Mouse (Mus musculus): ENCODE measurements around the gene 1700067K01Rik. TPM values are rescaled to one million over a fixed set of nuclear protein-coding genes. Genes with fewer than 3 reads are reported as not detected.

1700067K01Rik gene
- polyA plus RNA-seq, 1 experiment from 2014 or later: 0.69 TPM

DNA sequence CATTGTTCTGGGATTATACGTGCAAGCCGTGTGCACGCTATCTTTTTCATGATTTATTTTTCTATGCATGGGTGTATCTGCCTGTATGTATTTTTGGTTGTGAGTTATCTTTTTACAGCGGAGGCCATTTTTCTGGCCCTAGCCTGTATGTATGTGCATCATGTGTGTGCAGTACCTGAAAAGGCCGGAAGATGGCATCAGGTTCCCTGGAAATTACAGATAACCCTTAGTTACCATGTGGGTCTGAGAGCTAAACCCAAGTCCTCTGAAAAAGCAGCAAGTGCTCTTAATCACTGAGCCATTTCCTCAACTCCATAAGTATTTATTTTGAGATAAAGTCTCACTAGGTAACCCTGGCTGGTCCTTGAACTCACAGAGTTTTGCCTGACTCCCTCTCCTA is 51.9 kb downstream of the 1700067K01Rik start:
- Histone ChIP-seq H3K9me3 (ENCODE audit: control insufficient read depth, low read length) (0 out of 2 replicates have a peak, but pooled peaks cover 5% of the 10 kb centered on the region), H3K4me1 (ENCODE audit: control insufficient read depth in 2 of 2, insufficient read depth in 2 of 2, low read length in 2 of 2) (peaks cover 8 to 9% of the 10 kb centered on the region in 2 experiments), H3K27me3 (ENCODE audit: control insufficient read depth, insufficient read depth, low read length) (no peaks in the 10 kb centered on the region), H3K4me3 (ENCODE audit: control insufficient read depth in 1 of 2, insufficient read depth in 1 of 2, low read depth in 1 of 2, low read length in 2 of 2) (no peak overlapping the region), H3K9ac (ENCODE audit: low read length) (no peak overlapping the region), H3K36me3 (ENCODE audit: control insufficient read depth, insufficient read depth, low read length) (no peaks in the 10 kb centered on the region), H3K27ac (replicated peaks in 1 of 2; ENCODE audit: control insufficient read depth in 1 of 2, insufficient read depth in 1 of 2, low read depth in 2 of 2, low read length in 2 of 2) (no peak overlapping the region), H3K4me2 (ENCODE audit: low read length) (no peak overlapping the region)
- WGBS: 82% methylated on average over 5 of the region's 5 CpGs
- ATAC-seq (ENCODE audit: insufficient number of reproducible peaks, insufficient read depth, low FRiP score, low read depth): no peak

MicroRNAs within 50 kb of the gene (microRNA counts, 519-probe panel; counts per million panel counts)
- 322 counts per million, percentile 70 among the panel's probes with 10 or more counts for microRNA mmu-miR-1199

Small RNA genes lying within 50 kb of the gene (microRNA-seq; reads per million reads assigned to microRNA genes)
- 0.84 reads per million for gene Mir1199
- gene Mir8111: 3.1 reads per million, percentile 5 among the genes with 10 or more reads in this experiment

Other genes with a start within 250 kb of the 1700067K01Rik start
- 10.4 and 13.0 TPM in 2 replicates for gene Adgrl1, start 101.4 kb upstream of the 1700067K01Rik start, polyA plus RNA-seq (2014; fragmentation: Nextera tagmentation; extraction: Ambion mirVana)
- gene Gm10644, start 46.3 kb upstream of the 1700067K01Rik start, polyA plus RNA-seq (2014; fragmentation: Nextera tagmentation; extraction: Ambion mirVana): 0.51 and 0.66 TPM in 2 replicates
- 57.2 and 60.7 TPM in 2 replicates for gene Asf1b, start 46.0 kb upstream of the 1700067K01Rik start, polyA plus RNA-seq (2014; fragmentation: Nextera tagmentation; extraction: Ambion mirVana)
- gene Prkaca, start 28.5 kb upstream of the 1700067K01Rik start, polyA plus RNA-seq (2014; fragmentation: Nextera tagmentation; extraction: Ambion mirVana): 160 and 211 TPM in 2 replicates
- 7.3 and 8.5 TPM in 2 replicates for gene Samd1, start 3.8 kb upstream of the 1700067K01Rik start, polyA plus RNA-seq (2014; fragmentation: Nextera tagmentation; extraction: Ambion mirVana)
- 0.16 and 0.20 TPM in 2 replicates for gene 2210011C24Rik, start 10.7 kb downstream of the 1700067K01Rik start, polyA plus RNA-seq (2014; fragmentation: Nextera tagmentation; extraction: Ambion mirVana)
- gene Palm3, start 20.0 kb downstream of the 1700067K01Rik start, polyA plus RNA-seq (2014; fragmentation: Nextera tagmentation; extraction: Ambion mirVana): 0.13 and 1.2 TPM in 2 replicates
- gene Il27ra, start 41.1 kb downstream of the 1700067K01Rik start, polyA plus RNA-seq (2014; fragmentation: Nextera tagmentation; extraction: Ambion mirVana): 6.1 and 6.3 TPM in 2 replicates
- not detected in 2 replicates for gene Rln3, start 43.5 kb downstream of the 1700067K01Rik start, polyA plus RNA-seq (2014; fragmentation: Nextera tagmentation; extraction: Ambion mirVana)
- 1.1 and 1.6 TPM in 2 replicates for gene Gm10643, start 63.6 kb downstream of the 1700067K01Rik start, polyA plus RNA-seq (2014; fragmentation: Nextera tagmentation; extraction: Ambion mirVana)
- gene Rfx1, start 65.3 kb downstream of the 1700067K01Rik start, polyA plus RNA-seq (2014; fragmentation: Nextera tagmentation; extraction: Ambion mirVana): 6.1 and 6.3 TPM in 2 replicates
- 6.3 and 6.4 TPM in 2 replicates for gene Dcaf15, start 103.3 kb downstream of the 1700067K01Rik start, polyA plus RNA-seq (2014; fragmentation: Nextera tagmentation; extraction: Ambion mirVana)
- gene Podnl1, start 124.5 kb downstream of the 1700067K01Rik start, polyA plus RNA-seq (2014; fragmentation: Nextera tagmentation; extraction: Ambion mirVana): 0.08 and 0.16 TPM in 2 replicates
- 9.3 and 11.8 TPM in 2 replicates for gene Cc2d1a, start 146.4 kb downstream of the 1700067K01Rik start, polyA plus RNA-seq (2014; fragmentation: Nextera tagmentation; extraction: Ambion mirVana)
- gene 4930432K21Rik, start 146.5 kb downstream of the 1700067K01Rik start, polyA plus RNA-seq (2014; fragmentation: Nextera tagmentation; extraction: Ambion mirVana): 0.43 and 0.63 TPM in 2 replicates
- 2.4 and 3.8 TPM in 2 replicates for gene Nanos3, start 183.7 kb downstream of the 1700067K01Rik start, polyA plus RNA-seq (2014; fragmentation: Nextera tagmentation; extraction: Ambion mirVana)
- 6.7 and 7.3 TPM in 2 replicates for gene Zswim4, start 235.6 kb downstream of the 1700067K01Rik start, polyA plus RNA-seq (2014; fragmentation: Nextera tagmentation; extraction: Ambion mirVana)
- 359 and 400 TPM in 2 replicates for gene D8Ertd738e, start 248.2 kb downstream of the 1700067K01Rik start, polyA plus RNA-seq (2014; fragmentation: Nextera tagmentation; extraction: Ambion mirVana)

Measured in heart, embryonic 14.5 days (tissue).